ENCODE assay signal across 20 mouse cellular contexts in genomic region chr16:5307761-5308160, GRCm38 (mm10). TPM values are rescaled to one million over a fixed set of nuclear protein-coding genes. Genes with fewer than 3 reads are reported as not detected.
A peak's percentile ranks its signal among the peaks of the same experiment; 100 is the strongest.
DNase-seq lines count a peak whose midpoint lies in the region; ATAC-seq and TF ChIP-seq lines count a peak whose summit lies in the region.
"Had no signal": no experiment of that assay in that cellular context is flagged by ENCODE, and none has a peak within 500 bp of the region (broad histone marks: within the 10 kb centered on the region; RNA-seq: fewer than 3 reads in every experiment).

No protein-coding gene starts in this region.

- no peak for ATAC-seq in midbrain, embryonic 13.5 days
- ATAC-seq in stomach, postnatal 0 days (ENCODE audit: low FRiP score, low TSS enrichment) = no peak
- ATAC-seq: liver, postnatal 0 days had no signal

- H3K4me2 ChIP-seq in midbrain, embryonic 13.5 days (replicated peaks) = peak overlapping the region; percentile 91
- H3K4me2 ChIP-seq in stomach, postnatal 0 days (replicated peaks; ENCODE audit: low read depth) = no peak overlapping the region

- 59% methylated on average over 7 of the region's 7 CpGs for WGBS in heart, embryonic 10.5 days
- WGBS in midbrain, embryonic 13.5 days = 85% methylated on average over 7 of the region's 7 CpGs
- WGBS in olfactory bulb, adult 2 months = 91% methylated on average over 7 of the region's 7 CpGs
- 62% methylated on average over 7 of the region's 7 CpGs for WGBS in stomach, postnatal 0 days

- intact Hi-C loops in heart, postnatal 10 days (cut with DNase I) = loop anchor here (1.0 to 10.0 kb wide), 2 partner anchors 99 to 227 kb away; no protein-coding TSS in a partner anchor

- no peak for TF ChIP-seq EP300 in stomach, postnatal 0 days (optimal IDR thresholded peaks at IDR 0.05)

- no peak overlapping the region for H3K4me3 ChIP-seq in heart, embryonic 10.5 days
- H3K4me3 ChIP-seq in midbrain, embryonic 13.5 days (replicated peaks) = no peak overlapping the region; the same call in 1 of the 2 replicates
- H3K4me3 ChIP-seq in olfactory bulb, adult 2 months (ENCODE audit: insufficient read depth, low read depth, low read length) = peak overlapping the region; percentile 52; the same call in 1 of the 2 replicates
- H3K4me3 ChIP-seq in stomach, postnatal 0 days (ENCODE audit: low read depth, low read length) = no peak overlapping the region
- H3K4me3 ChIP-seq: myocyte had no signal

- TF ChIP-seq POLR2A in olfactory bulb, adult 2 months (IDR thresholded peaks at IDR 0.05; ENCODE audit: insufficient read depth, low read depth, low read length) = no peak

- no peaks in the 10 kb centered on the region for H3K9me3 ChIP-seq in heart, embryonic 10.5 days
- no peaks in the 10 kb centered on the region for H3K9me3 ChIP-seq in midbrain, embryonic 13.5 days
- H3K9me3 ChIP-seq in stomach, postnatal 0 days (ENCODE audit: control insufficient read depth, low read length) = no peaks in the 10 kb centered on the region
- H3K9me3 ChIP-seq: embryonic facial prominence, embryonic 13.5 days; heart, embryonic 13.5 days; megakaryocyte, embryonic 14.5 days had no signal

- H3K27ac ChIP-seq in heart, embryonic 10.5 days = no peak overlapping the region
- no peak overlapping the region for H3K27ac ChIP-seq in midbrain, embryonic 13.5 days
- no peak overlapping the region for H3K27ac ChIP-seq in olfactory bulb, adult 2 months (ENCODE audit: insufficient read depth, low read depth, low read length)
- no peak overlapping the region for H3K27ac ChIP-seq in stomach, postnatal 0 days (replicated peaks)
- H3K27ac ChIP-seq: embryonic facial prominence, embryonic 13.5 days; heart, embryonic 13.5 days had no signal

- peak; percentile 58 for DNase-seq in heart, embryonic 10.5 days (ENCODE audit: low spot score)
- no peak for DNase-seq in heart, postnatal 10 days
- peak; percentile 34 for DNase-seq in testis, postnatal 10 days (ENCODE audit: low spot score)
- DNase-seq in testis, postnatal 14 days (ENCODE audit: low spot score) = no peak
- DNase-seq in adrenal gland, postnatal 10 days = no peak
- DNase-seq in stomach, postnatal 0 days (ENCODE audit: low spot score) = no peak
- DNase-seq: adrenal gland, postnatal 25 days; cerebellum, adult 11 months; cerebellum, postnatal 10 days; kidney, postnatal 4 days; liver, postnatal 0 days; lung, postnatal 14 days; right cerebral cortex, adult 18-20 months; thymus, postnatal 25 days had no signal

- no peak overlapping the region for H3K9ac ChIP-seq in midbrain, embryonic 13.5 days (replicated peaks)
- no peak overlapping the region for H3K9ac ChIP-seq in stomach, postnatal 0 days (ENCODE audit: low read length)
- H3K9ac ChIP-seq: liver, postnatal 0 days had no signal

- no peak for TF ChIP-seq CTCF in olfactory bulb, adult 2 months (IDR thresholded peaks at IDR 0.05; ENCODE audit: insufficient read depth, low read depth, low read length)
- TF ChIP-seq CTCF in stomach, postnatal 0 days (IDR thresholded peaks at IDR 0.05; ENCODE audit: low read depth) = no peak

- peaks cover 36% of the 10 kb centered on the region for H3K27me3 ChIP-seq in heart, embryonic 10.5 days (ENCODE audit: insufficient read depth, poor library complexity, severe bottlenecking)
- H3K27me3 ChIP-seq in midbrain, embryonic 13.5 days = peaks cover 18% of the 10 kb centered on the region
- no peaks in the 10 kb centered on the region for H3K27me3 ChIP-seq in stomach, postnatal 0 days (ENCODE audit: control insufficient read depth, insufficient read depth, low read length)

- H3K4me1 ChIP-seq in heart, embryonic 10.5 days = peaks cover 5% of the 10 kb centered on the region; the same call in 1 of the 2 replicates
- peaks cover 4% of the 10 kb centered on the region for H3K4me1 ChIP-seq in midbrain, embryonic 13.5 days (replicated peaks)
- peaks cover 5% of the 10 kb centered on the region for H3K4me1 ChIP-seq in olfactory bulb, adult 2 months (ENCODE audit: control insufficient read depth, insufficient read depth, low read length)
- 0 out of 2 replicates have a peak, but pooled peaks cover 2% of the 10 kb centered on the region for H3K4me1 ChIP-seq in stomach, postnatal 0 days (replicated peaks; ENCODE audit: control insufficient read depth, insufficient read depth)

- H3K36me3 ChIP-seq in heart, embryonic 10.5 days = no peaks in the 10 kb centered on the region
- H3K36me3 ChIP-seq in midbrain, embryonic 13.5 days = no peaks in the 10 kb centered on the region
- H3K36me3 ChIP-seq in stomach, postnatal 0 days (ENCODE audit: control insufficient read depth, insufficient read depth, low read length) = no peaks in the 10 kb centered on the region
- H3K36me3 ChIP-seq: embryonic facial prominence, embryonic 13.5 days; heart, embryonic 13.5 days had no signal

RNA-seq across cellular contexts. Expression of gene Eef2kmt, which starts 52.0 kb away (rescaled TPM):
- polyA plus RNA-seq in heart, embryonic 10.5 days (2016; fragmentation: Nextera tagmentation; extraction: Ambion mirVana) = 23.3 and 24.8 TPM in 2 replicates
- total RNA-seq in heart, postnatal 10 days (2021) = 10 to 100 TPM; 11.7 to 13.3 TPM
- 8.1 and 8.5 TPM in 2 replicates for polyA plus RNA-seq in midbrain, embryonic 13.5 days (2015; fragmentation: Nextera tagmentation; extraction: Ambion mirVana)
- not detected in 2 replicates for polyA plus RNA-seq in olfactory bulb, adult 2 months (2012; ENCODE audit: insufficient read depth, insufficient read length, low replicate concordance, missing spikeins)
- total RNA-seq in adrenal gland, postnatal 10 days (2021) = 10 to 100 TPM; 30.4 to 36.6 TPM
- polyA plus RNA-seq in stomach, postnatal 0 days (2015; fragmentation: Nextera tagmentation; extraction: Ambion mirVana) = 28.5 and 29.1 TPM in 2 replicates

Comparison
In these comparisons a context has a peak if more than half of its experiments do, and no peak if none do; other contexts are left out.
1. DNase-seq: peak in heart, embryonic 10.5 days (single experiment) and testis, postnatal 10 days (single experiment); none in heart, postnatal 10 days (0 of 2), testis, postnatal 14 days (single experiment), adrenal gland, postnatal 10 days (single experiment) and stomach, postnatal 0 days (single experiment).